Mouse (Mus musculus) gastrocnemius, postnatal 25 days (tissue): ENCODE data around the gene Wdr4. TPM values are rescaled to one million over a fixed set of nuclear protein-coding genes. Genes with fewer than 3 reads are reported as not detected.

Source experiments
- DNase-seq: peaks from one replicate; pipeline ENCODE4 v3.0.0; 2022
- microRNA-seq, 2 experiments: library from miRNA; unstranded; fragments of <30 nt; microRNA quantifications; one replicate each; pipeline ENCODE4 v1.2.0; 2021; ENCODE audit warnings: borderline replicate concordance in 2 of 2
- total RNA-seq, 2 experiments: library from RNA; stranded (reverse); gene quantifications; 1 replicate in 1 of 2; 2 replicates in 1 of 2; pipeline ENCODE4 v1.2.3; 2021

Gene Wdr4
- total RNA-seq, 2 experiments from 2014 or later = 5.1 to 6.7 TPM

DNA sequence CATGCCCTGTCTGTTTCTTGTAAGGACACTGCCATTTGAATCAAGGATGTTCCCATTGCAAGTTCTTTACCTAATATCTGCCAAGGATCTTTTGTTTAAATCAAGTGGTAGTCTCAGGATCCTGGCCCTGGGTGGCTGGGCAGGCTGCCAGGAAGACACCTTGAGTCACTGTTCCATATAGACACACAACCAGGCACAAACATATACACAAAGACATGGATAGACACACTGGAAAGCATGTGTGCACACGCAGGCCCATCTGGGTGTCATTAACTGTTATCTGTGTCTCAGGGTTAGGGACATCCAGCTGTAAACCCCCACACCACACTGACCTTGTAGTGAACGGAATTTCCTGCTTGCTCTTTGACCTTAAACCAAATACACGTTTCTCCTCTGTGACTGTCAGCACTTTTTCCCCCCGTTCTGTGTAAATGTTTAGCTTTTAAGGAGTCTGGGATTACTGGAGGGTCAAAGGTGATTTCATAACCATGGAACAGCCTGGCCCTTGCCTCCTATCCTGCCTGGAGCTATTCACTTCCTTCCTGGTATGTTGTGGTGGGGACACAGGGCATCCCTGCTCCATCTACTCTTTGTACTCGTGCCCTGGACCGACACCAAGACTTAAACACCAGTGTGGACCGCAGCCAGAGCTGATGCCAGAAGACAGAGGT, 74.6 kb downstream of the Wdr4 start:
- no peak for DNase-seq

Small RNA genes within 50 kb of the gene (microRNA-seq; reads per million reads assigned to microRNA genes)
- gene Gm24970 = 0 reads per million in 2 experiments

Other genes with a start within 250 kb of the Wdr4 start
- 10 to 100 TPM in 1 of 2 experiments, 1 to 10 TPM in 1; 8.0 to 10.2 TPM for gene Rsph1, start 242.6 kb downstream of the Wdr4 start, total RNA-seq
- 1 to 10 TPM; 3.0 to 5.2 TPM for gene Slc37a1, start 233.2 kb downstream of the Wdr4 start, total RNA-seq
- 1 to 10 TPM; 2.4 to 2.8 TPM for gene Pde9a, start 133.8 kb downstream of the Wdr4 start, total RNA-seq
- 100 to 1,000 TPM; 458 to 461 TPM for gene Ndufv3, start 135 bp upstream of the Wdr4 start, total RNA-seq
- 1 to 10 TPM; 5.9 to 7.0 TPM for gene Pknox1, start 44.8 kb upstream of the Wdr4 start, total RNA-seq
- gene Cbs, start 117.3 kb upstream of the Wdr4 start, total RNA-seq = 1 to 10 TPM in 1 of 2 experiments, under 1 TPM in 1; 0.59 to 1.7 TPM
- 10 to 100 TPM; 57.1 to 65.9 TPM for gene U2af1, start 138.9 kb upstream of the Wdr4 start, total RNA-seq
- gene Cryaa, start 157.8 kb upstream of the Wdr4 start, total RNA-seq = not detected